Mouse (Mus musculus) hindbrain, embryonic 16.5 days (tissue): Measurements from ENCODE around the gene Fxn. TPM values are rescaled to one million over a fixed set of nuclear protein-coding genes. Genes with fewer than 3 reads are reported as not detected.
A peak's percentile ranks its signal among the peaks of the same experiment; 100 is the strongest.

Source experiments
- ATAC-seq: fragments of 200-750 bp; cut with Nextera tagmentation; 2 replicates; pipeline ENCODE4 v1.8.0; 2017; ENCODE audit warnings: moderate TSS enrichment, moderate library complexity
- H3K27ac ChIP-seq: fragments of 300-500 bp; sonication (generic); 2 replicates; pipeline ENCODE4 v1.5.1; 2014; ENCODE audit warnings: low read depth, mild to moderate bottlenecking, control low read depth, low read length, moderate library complexity
- H3K27me3 ChIP-seq: fragments of 300-500 bp; sonication (generic); replicated peaks from 2 replicates; pipeline ENCODE4 v1.6.1; 2014; ENCODE audit warnings: low read length; ENCODE audit not compliant: control insufficient read depth, insufficient read depth
- H3K36me3 ChIP-seq: fragments of 300-500 bp; sonication (generic); 2 replicates; pipeline ENCODE4 v1.6.1; 2014; ENCODE audit warnings: mild to moderate bottlenecking, low read length, moderate library complexity, mixed read lengths; ENCODE audit not compliant: control insufficient read depth, insufficient read depth
- H3K4me1 ChIP-seq: fragments of 300-500 bp; sonication (generic); 2 replicates; pipeline ENCODE4 v1.6.1; 2014; ENCODE audit warnings: low read depth, low read length; ENCODE audit not compliant: control insufficient read depth, insufficient read depth
- H3K4me2 ChIP-seq: fragments of 300-500 bp; sonication (generic); 2 replicates; pipeline ENCODE4 v1.6.1; 2014; ENCODE audit warnings: mild to moderate bottlenecking, low read length, control low read depth, moderate library complexity
- H3K4me3 ChIP-seq: fragments of 300-500 bp; sonication (generic); 2 replicates; pipeline ENCODE4 v1.5.1; 2014; ENCODE audit warnings: mild to moderate bottlenecking, low read length, control low read depth, moderate library complexity
- H3K9ac ChIP-seq: fragments of 300-500 bp; sonication (generic); 2 replicates; pipeline ENCODE4 v1.6.1; 2014; ENCODE audit warnings: low read depth, mild to moderate bottlenecking, control low read depth, low read length, moderate library complexity
- H3K9me3 ChIP-seq: fragments of 300-500 bp; sonication (generic); 2 replicates; pipeline ENCODE4 v1.6.1; 2014; ENCODE audit warnings: mild to moderate bottlenecking, low read length, moderate library complexity; ENCODE audit not compliant: control insufficient read depth
- WGBS: fragments of 180-500 bp; shearing (Covaris S2); extraction: QIAGEN DNeasy Blood & Tissue Kit; methylation state at CpG from one replicate; pipeline ENCODE4 v1.1.7; 2014; 5-methylcytosine and 5-hydroxymethylcytosine counted together
- polyA plus RNA-seq: library from polyadenylated mRNA; unstranded; fragments of >200 nt; fragmentation: Nextera tagmentation; extraction: Ambion mirVana; gene quantifications from 2 replicates; pipeline ENCODE4 v1.2.1, GENCODE M21; 2015

Gene Fxn
- polyA plus RNA-seq, 1 experiment from 2014 or later = 41.4 TPM

DNA sequence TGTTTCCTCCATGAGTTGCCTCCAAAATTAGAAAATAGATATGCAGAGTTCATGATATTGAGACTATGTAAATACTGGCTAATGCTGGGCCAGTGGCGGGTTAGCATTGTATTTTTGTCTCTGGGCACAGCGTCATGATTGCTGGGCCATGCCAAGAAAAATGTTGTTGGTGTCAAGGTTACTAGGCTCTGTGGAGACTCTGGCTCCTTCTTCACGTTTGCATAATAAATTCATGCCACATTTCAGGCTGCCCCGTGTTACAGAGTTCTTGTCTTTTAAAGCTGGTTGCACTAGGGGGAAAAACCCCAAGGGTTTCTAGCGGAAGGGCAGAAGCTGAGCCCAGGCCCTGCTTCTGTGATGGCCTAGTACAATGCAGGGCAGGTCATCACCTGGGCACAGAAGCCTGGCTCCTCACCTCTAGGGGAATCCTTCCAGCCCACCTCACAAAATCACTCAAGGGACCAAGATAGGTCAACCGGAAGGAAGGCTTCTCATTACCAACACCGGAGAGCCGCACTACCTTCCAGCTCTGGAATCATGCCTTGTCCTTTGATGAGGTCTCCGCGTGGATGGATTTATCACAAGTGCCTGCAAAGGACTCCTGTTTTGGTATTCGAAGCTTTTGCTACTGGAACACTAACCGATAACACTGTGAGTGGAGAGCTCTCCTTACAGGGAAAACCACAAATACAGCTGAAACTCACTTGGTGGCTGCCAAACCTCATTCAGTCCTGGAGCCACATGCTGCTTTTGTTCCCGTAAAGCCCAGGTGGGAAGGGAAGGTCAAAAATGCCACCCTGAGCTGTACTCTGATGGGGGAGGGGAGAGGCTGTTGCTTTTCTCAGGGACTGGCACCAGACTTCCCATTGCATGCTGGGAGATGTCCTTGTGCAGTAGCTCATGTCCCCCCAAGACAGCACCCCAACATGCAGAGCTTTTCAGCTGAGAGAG, 27.1 kb upstream of the Fxn start:
- ATAC-seq = no peak
- Histone ChIP-seq H3K27ac (peak overlapping the region; percentile 64), H3K4me3 (no peak overlapping the region), H3K4me1 (peaks cover 7% of the 10 kb centered on the region), H3K4me2 (no peak overlapping the region), H3K9me3 (no peaks in the 10 kb centered on the region), H3K27me3 (no peaks in the 10 kb centered on the region; the same call in 1 of the 2 replicates), H3K36me3 (no peaks in the 10 kb centered on the region), H3K9ac (peak overlapping the region; percentile 51; the same call in 1 of the 2 replicates)
- 58% methylated on average over 13 of the region's 13 CpGs for WGBS

GRCm38 (mm10) chr19:24306351-24306750, 25.9 kb upstream of the Fxn start:
- WGBS = 94% methylated on average over 5 of the region's 5 CpGs
- no peaks in the 10 kb centered on the region for H3K36me3 ChIP-seq
- H3K4me3 ChIP-seq = no peak overlapping the region

DNA sequence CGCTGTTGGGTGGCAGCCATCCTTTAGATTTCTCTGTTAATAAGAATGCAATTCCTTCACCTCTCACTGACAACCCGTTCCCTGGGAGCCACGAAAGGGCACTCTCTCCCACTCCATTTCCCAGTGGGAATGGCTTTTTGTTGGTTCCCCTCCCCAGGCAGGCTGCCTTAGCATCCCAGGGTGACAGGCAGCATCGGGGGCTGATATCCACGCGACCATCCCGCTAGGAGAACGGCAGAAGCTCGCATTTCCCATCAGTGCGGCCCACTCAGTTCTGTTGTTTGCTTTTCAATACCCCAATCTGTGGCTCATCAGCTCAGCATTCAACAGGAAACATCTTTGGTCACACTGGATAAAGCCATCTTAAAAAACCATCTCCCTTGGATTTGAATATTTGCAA, 21.8 kb upstream of the Fxn start:
- ATAC-seq = no peak
- Histone ChIP-seq H3K27me3 (no peaks in the 10 kb centered on the region; the same call in 1 of the 2 replicates), H3K9ac (no peak overlapping the region), H3K4me3 (no peak overlapping the region), H3K27ac (no peak overlapping the region), H3K4me1 (0 out of 2 replicates have a peak, but pooled peaks cover 2% of the 10 kb centered on the region), H3K4me2 (no peak overlapping the region), H3K36me3 (no peaks in the 10 kb centered on the region), H3K9me3 (no peaks in the 10 kb centered on the region)
- WGBS = 34% methylated on average over 10 of the region's 10 CpGs

More at GRCm38 (mm10) chr19:24306351-24306750, 25.9 kb upstream of the Fxn start:
- Histone ChIP-seq H3K27ac (no peak overlapping the region), H3K9me3 (no peaks in the 10 kb centered on the region), H3K4me2 (no peak overlapping the region), H3K9ac (no peak overlapping the region), H3K4me1 (peaks cover 9% of the 10 kb centered on the region), H3K27me3 (no peaks in the 10 kb centered on the region; the same call in 1 of the 2 replicates)
- ATAC-seq = no peak

- Histone ChIP-seq H3K4me3 (no peak overlapping the region), H3K9ac (no peak overlapping the region), H3K27me3 (no peaks in the 10 kb centered on the region; the same call in 1 of the 2 replicates), H3K4me2 (no peak overlapping the region; the same call in 1 of the 2 replicates), H3K4me1 (0 out of 2 replicates have a peak, but pooled peaks cover 2% of the 10 kb centered on the region), H3K9me3 (no peaks in the 10 kb centered on the region), H3K36me3 (no peaks in the 10 kb centered on the region), H3K27ac (no peak overlapping the region)
- WGBS = 23% methylated on average over 5 of the region's 5 CpGs
- ATAC-seq = no peak
Measured at GRCm38 (mm10) chr19:24301768-24302148, 21.4 kb upstream of the Fxn start.

DNA sequence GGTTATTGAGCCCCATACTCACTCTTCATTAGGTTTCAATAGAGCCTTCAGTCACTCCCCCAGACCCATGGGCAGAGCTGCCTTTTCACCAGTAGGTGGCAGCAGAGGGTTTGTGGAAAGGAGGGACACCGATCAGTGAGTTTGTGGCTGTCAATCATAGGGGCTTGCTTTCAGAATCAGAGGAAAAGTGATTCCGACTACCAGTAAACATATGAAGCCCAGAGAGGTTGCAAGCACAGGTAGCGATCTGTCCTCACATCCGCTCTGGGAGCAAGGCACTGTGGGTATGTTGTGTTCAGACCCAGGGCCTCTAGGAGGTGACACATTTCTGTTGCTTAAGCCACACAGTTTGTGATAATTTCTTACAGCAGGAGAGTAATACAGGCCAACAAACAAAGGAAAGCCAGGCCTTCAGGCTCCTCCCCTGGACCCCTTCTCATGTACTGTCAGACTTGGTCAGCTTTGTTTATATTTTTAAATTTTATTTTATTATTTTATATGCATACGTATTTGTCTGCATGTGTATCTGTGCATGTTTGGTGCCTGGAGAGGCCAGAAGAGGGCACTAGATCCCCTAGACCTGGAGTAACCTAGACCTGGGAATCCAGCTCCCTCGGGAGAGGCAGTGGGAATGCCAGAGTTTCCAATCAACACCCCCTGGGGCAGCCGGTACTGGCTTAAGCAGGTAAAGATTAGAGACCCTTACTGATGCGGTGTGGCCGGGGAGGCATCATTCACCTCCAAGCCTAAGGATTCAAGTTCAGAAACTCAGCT, 20.8 kb upstream of the Fxn start:
- no peaks in the 10 kb centered on the region for H3K36me3 ChIP-seq
- H3K27ac ChIP-seq = no peak overlapping the region
- no peaks in the 10 kb centered on the region; the same call in 1 of the 2 replicates for H3K27me3 ChIP-seq
- ATAC-seq = peak; percentile 92
- peak overlapping the region; percentile 34 for H3K4me3 ChIP-seq
- H3K9ac ChIP-seq = peak overlapping the region; percentile 46; the same call in 1 of the 2 replicates
- no peaks in the 10 kb centered on the region for H3K9me3 ChIP-seq
- WGBS = 4% methylated on average over 9 of the region's 9 CpGs
- 0 out of 2 replicates have a peak, but pooled peaks cover 2% of the 10 kb centered on the region for H3K4me1 ChIP-seq
- peak overlapping the region; percentile 56 for H3K4me2 ChIP-seq

DNA sequence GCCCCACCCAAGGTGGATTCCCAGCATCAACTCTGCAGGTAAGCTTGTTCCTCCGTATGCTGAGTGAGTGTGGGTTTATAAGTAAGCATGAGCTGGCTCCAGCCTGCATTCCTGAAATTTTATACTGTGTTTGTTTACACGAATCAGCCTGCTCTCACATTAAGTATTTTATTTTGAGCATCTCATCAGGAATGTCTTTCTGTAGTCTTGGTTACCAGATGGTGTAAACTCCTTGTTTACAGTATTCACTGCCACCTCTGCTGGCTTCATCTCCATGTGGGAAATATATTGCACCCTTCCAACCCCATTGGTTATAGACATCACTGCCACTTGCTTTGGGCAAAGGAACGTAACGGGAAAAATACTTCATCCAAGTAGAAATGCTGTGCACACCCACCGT, 13.1 kb upstream of the Fxn start:
- Histone ChIP-seq H3K36me3 (no peaks in the 10 kb centered on the region), H3K4me3 (no peak overlapping the region), H3K4me2 (no peak overlapping the region), H3K27ac (no peak overlapping the region), H3K4me1 (no peaks in the 10 kb centered on the region), H3K9ac (no peak overlapping the region), H3K9me3 (no peaks in the 10 kb centered on the region; the same call in 1 of the 2 replicates), H3K27me3 (no peaks in the 10 kb centered on the region)
- 70% methylated on average over 5 of the region's 5 CpGs for WGBS
- ATAC-seq = no peak

DNA sequence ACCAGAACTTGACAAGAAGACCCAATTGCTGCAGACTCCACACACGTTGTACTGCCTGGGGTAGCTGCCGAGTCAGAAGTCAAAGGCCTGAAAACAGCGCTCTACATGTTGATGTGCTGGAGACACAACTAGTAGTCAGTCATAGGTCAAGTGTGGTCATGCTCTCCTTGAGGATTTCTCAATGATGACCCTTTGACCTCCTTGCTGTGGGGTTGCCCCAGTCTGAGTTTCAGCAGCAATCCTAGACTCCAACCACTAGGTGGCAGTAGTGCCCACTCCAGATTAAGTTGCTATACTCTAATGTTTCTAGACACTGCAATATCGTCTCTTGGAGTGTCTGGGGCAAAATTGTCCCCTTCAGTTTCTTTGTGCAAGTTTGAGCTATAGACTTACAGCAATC, 3.8 kb upstream of the Fxn start:
- Histone ChIP-seq H3K9me3 (no peaks in the 10 kb centered on the region), H3K27me3 (no peaks in the 10 kb centered on the region), H3K27ac (no peak overlapping the region), H3K36me3 (no peaks in the 10 kb centered on the region), H3K4me3 (no peak overlapping the region), H3K4me2 (no peak overlapping the region), H3K4me1 (peaks cover 3% of the 10 kb centered on the region), H3K9ac (no peak overlapping the region)
- WGBS = 57% methylated on average over 4 of the region's 4 CpGs
- no peak for ATAC-seq

GRCm38 (mm10) chr19:24281288-24281980, 1.0 kb upstream of the Fxn start:
- Histone ChIP-seq H3K27ac (no peak overlapping the region), H3K4me3 (peak overlapping the region; percentile 70), H3K9ac (no peak overlapping the region), H3K4me2 (peak overlapping the region; percentile 94), H3K36me3 (no peaks in the 10 kb centered on the region), H3K9me3 (no peaks in the 10 kb centered on the region), H3K27me3 (no peaks in the 10 kb centered on the region), H3K4me1 (peaks cover 3% of the 10 kb centered on the region)
- 58% methylated on average over 7 of the region's 7 CpGs for WGBS
- no peak for ATAC-seq
